Mouse (Mus musculus) intestine, embryonic 16.5 days (tissue): ENCODE results near the gene Rps6ka4. TPM values are rescaled to one million over a fixed set of nuclear protein-coding genes. Genes with fewer than 3 reads are reported as not detected.

Source experiments
- ATAC-seq: fragments of 200-750 bp; cut with Nextera tagmentation; 2 replicates; pipeline ENCODE4 v1.8.0; 2017; ENCODE audit warnings: moderate TSS enrichment, moderate library complexity
- H3K27ac ChIP-seq: fragments of 300-500 bp; sonication (generic); 2 replicates; pipeline ENCODE4 v1.5.1; 2014; ENCODE audit warnings: mild to moderate bottlenecking, low read length
- H3K27me3 ChIP-seq: fragments of 300-500 bp; sonication (generic); replicated peaks from 2 replicates; pipeline ENCODE4 v1.6.1; 2014; ENCODE audit warnings: low read length, control low read depth, mixed read lengths; ENCODE audit not compliant: control insufficient read depth, insufficient read depth
- H3K36me3 ChIP-seq: fragments of 300-500 bp; sonication (generic); 2 replicates; pipeline ENCODE4 v1.6.1; 2014; ENCODE audit warnings: low read length, control low read depth; ENCODE audit not compliant: control insufficient read depth, insufficient read depth
- H3K4me1 ChIP-seq: fragments of 300-500 bp; sonication (generic); 2 replicates; pipeline ENCODE4 v1.6.1; 2014; ENCODE audit warnings: low read length, control low read depth, mixed read lengths; ENCODE audit not compliant: control insufficient read depth, insufficient read depth
- H3K4me2 ChIP-seq: fragments of 300-500 bp; sonication (generic); 2 replicates; pipeline ENCODE4 v1.6.1; 2014; ENCODE audit warnings: low read depth, low read length, control low read depth
- H3K4me3 ChIP-seq: fragments of 300-500 bp; sonication (generic); 2 replicates; pipeline ENCODE4 v1.5.1; 2014; ENCODE audit warnings: mild to moderate bottlenecking, low read length
- H3K9ac ChIP-seq: fragments of 300-500 bp; sonication (generic); 2 replicates; pipeline ENCODE4 v1.6.1; 2014; ENCODE audit warnings: low read depth, low read length
- H3K9me3 ChIP-seq: fragments of 300-500 bp; sonication (generic); 2 replicates; pipeline ENCODE4 v1.6.1; 2016; ENCODE audit warnings: low read length, control low read depth; ENCODE audit not compliant: control insufficient read depth
- WGBS: fragments of 180-500 bp; shearing (Covaris S2); extraction: QIAGEN DNeasy Blood & Tissue Kit; methylation state at CpG from one replicate; pipeline ENCODE4 v1.1.7; 2014; 5-methylcytosine and 5-hydroxymethylcytosine counted together
- polyA plus RNA-seq: library from polyadenylated mRNA; unstranded; fragments of >200 nt; fragmentation: Nextera tagmentation; extraction: Ambion mirVana; gene quantifications from 2 replicates; pipeline ENCODE4 v1.2.1, GENCODE M21; 2015

Gene Rps6ka4
- polyA plus RNA-seq = 20.5 and 20.7 TPM in 2 replicates

DNA sequence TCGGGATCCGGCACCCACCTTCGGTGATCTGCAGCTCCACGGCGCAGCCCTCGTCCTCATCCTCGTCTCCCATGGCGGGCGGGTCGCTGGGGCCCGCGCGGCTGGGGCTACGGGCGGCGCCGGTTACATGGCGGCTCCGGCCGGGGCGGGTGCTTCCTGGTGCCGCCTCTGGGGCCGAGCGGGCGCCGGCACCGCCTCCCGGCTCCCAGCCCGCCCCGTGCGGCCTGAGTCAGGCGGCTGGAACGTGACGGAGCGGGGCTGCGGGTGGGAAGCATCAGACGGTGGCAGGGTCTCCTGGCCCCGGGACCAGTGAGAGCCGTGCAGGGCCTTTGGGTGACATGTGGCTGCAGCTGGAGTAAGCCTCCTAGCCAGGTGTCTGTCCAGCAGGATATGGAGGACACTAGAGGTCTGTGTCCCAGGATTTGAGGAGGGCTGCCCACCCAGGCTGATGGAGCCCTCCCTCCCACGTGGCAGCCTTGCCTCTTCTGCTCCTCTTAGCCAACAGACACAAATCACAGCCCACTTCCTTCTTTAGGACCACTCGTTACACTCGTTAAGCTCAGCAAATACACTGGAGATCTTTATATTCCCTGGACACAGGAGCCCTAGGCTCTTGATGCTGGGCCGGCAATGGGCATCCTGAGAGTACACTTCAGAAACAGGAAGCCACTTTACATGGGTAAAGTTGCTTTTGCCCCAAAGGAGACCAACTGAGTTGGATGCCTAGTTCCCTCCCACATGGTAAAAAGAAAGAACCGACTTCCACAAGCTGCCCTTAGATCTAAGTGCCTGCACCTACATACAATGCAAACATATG lies at the start of gene Rps6ka4:
TSS of gene Rps6ka4 (minus strand) at position 162 of the 817 bp plus-strand sequence.
- WGBS = 1% methylated on average over 42 of the region's 44 CpGs
- ATAC-seq = peak; percentile 94

DNA sequence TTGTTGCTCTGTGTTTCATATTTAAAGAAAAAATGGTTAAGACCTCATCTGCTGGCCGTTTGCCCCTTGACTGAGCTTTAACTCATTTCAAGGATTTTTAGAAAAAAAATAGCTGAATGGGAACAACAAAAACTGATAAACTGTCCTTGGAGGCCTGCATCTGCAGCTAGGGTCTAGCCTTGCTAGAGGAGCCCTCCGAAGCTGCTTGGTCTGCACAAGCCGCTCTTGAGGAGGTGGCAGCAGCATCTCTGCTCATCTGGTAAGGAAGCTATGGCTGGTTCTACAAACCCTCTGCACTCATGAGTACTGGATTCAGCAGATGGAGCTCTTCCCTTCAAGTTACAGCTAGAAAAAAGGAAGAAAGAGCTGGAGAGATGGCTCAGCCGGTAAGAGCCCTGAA lies 37.5 kb upstream of the Rps6ka4 start:
- no peaks in the 10 kb centered on the region for H3K36me3 ChIP-seq
- no peak overlapping the region for H3K9ac ChIP-seq
- no peak for ATAC-seq
- no peaks in the 10 kb centered on the region for H3K27me3 ChIP-seq
- 87% methylated on average over 4 of the region's 4 CpGs for WGBS
- peaks cover 3% of the 10 kb centered on the region; the same call in 1 of the 2 replicates for H3K9me3 ChIP-seq
- no peak overlapping the region for H3K4me2 ChIP-seq
- H3K4me1 ChIP-seq = no peaks in the 10 kb centered on the region
- H3K27ac ChIP-seq = no peak overlapping the region
- H3K4me3 ChIP-seq = no peak overlapping the region

More for the DNA sequence above, at the start of gene Rps6ka4:
- peaks cover 16% of the 10 kb centered on the region for H3K4me1 ChIP-seq
- peak within 1 kb of the TSS; percentile 60 for H3K27ac ChIP-seq
- H3K9me3 ChIP-seq = no peaks in the 10 kb centered on the region
- H3K4me2 ChIP-seq = peak within 1 kb of the TSS; percentile 97
- H3K27me3 ChIP-seq = no peaks in the 10 kb centered on the region
- no peaks in the 10 kb centered on the region for H3K36me3 ChIP-seq
- peak within 1 kb of the TSS; percentile 78 for H3K9ac ChIP-seq
- peak within 1 kb of the TSS; percentile 66 for H3K4me3 ChIP-seq

DNA sequence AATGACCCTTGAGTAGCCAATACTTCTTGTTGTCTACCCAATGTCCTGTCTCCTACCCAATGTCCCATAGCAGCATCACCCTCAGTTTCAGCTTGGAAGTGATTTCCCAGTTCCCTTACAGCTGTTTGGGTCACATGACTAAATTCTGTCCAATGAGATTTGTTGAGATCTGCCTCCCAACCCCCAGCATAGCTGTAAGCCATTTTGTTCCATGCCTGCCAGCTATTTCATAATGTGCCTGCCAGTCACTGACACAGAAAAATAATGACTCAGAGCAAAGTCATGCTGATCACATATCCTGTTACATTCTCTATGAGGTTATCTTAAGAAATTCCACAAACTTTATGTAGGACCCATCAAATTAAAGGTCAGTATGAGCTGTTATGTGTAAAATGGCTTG lies 36.4 kb upstream of the Rps6ka4 start:
- ATAC-seq = no peak

DNA sequence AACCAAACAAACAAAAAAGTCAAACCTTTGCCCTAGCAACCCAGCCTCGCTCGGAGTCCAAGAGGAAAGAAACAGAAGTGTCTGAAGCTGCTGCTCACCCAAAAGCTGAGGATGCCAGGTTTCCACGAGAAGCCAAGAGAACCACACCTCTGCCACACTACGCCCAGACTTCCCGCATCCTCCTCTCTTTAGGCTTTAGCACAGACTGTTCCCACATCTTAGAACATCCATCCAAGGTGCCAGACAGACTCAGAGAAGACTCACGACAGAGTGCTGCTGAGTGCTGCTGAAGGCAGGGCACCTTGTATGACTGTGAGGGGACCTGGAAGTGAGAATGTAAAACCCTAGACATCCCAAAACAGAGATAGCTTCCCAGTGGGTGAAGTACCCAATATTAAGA lies 35.4 kb upstream of the Rps6ka4 start:
- WGBS = 83% methylated on average over 6 of the region's 6 CpGs
- Histone ChIP-seq H3K9ac (no peak overlapping the region), H3K4me3 (no peak overlapping the region), H3K27ac (no peak overlapping the region), H3K36me3 (no peaks in the 10 kb centered on the region), H3K9me3 (peaks cover 3% of the 10 kb centered on the region; the same call in 1 of the 2 replicates), H3K27me3 (no peaks in the 10 kb centered on the region), H3K4me1 (no peaks in the 10 kb centered on the region), H3K4me2 (no peak overlapping the region)
- ATAC-seq = no peak

More for the DNA sequence above, 36.4 kb upstream of the Rps6ka4 start:
- H3K36me3 ChIP-seq = no peaks in the 10 kb centered on the region
- no peak overlapping the region for H3K4me2 ChIP-seq
- peaks cover 3% of the 10 kb centered on the region; the same call in 1 of the 2 replicates for H3K9me3 ChIP-seq
- no peaks in the 10 kb centered on the region for H3K27me3 ChIP-seq
- no peak overlapping the region for H3K9ac ChIP-seq
- H3K27ac ChIP-seq = no peak overlapping the region
- no peaks in the 10 kb centered on the region for H3K4me1 ChIP-seq
- no peak overlapping the region for H3K4me3 ChIP-seq

DNA sequence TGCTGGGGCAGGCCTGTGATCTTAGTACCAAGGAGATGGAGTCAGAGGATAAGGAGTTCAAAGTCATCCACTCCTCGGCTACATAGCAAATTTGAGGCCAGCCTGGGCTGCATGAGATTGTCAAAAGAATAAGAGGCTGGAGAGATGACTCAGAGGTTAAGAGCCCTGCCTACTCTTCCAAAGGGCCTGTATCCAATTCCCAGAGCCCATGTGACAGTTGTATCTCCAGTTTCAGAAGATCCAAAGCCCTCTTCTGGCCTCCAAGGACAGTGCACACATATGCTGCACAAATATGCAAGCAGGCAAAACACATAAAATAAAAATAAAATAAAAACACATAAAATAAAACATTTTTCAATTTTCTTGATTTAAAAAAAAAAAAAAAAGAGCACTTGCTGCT lies 33.8 kb upstream of the Rps6ka4 start:
- H3K27me3 ChIP-seq = no peaks in the 10 kb centered on the region
- H3K4me2 ChIP-seq = no peak overlapping the region
- no peaks in the 10 kb centered on the region for H3K36me3 ChIP-seq
- ATAC-seq = no peak
- no peaks in the 10 kb centered on the region for H3K4me1 ChIP-seq
- H3K4me3 ChIP-seq = no peak overlapping the region
- WGBS = 62% methylated on average over 1 of the region's 1 CpGs
- no peaks in the 10 kb centered on the region for H3K9me3 ChIP-seq
- H3K9ac ChIP-seq = no peak overlapping the region
- H3K27ac ChIP-seq = no peak overlapping the region

DNA sequence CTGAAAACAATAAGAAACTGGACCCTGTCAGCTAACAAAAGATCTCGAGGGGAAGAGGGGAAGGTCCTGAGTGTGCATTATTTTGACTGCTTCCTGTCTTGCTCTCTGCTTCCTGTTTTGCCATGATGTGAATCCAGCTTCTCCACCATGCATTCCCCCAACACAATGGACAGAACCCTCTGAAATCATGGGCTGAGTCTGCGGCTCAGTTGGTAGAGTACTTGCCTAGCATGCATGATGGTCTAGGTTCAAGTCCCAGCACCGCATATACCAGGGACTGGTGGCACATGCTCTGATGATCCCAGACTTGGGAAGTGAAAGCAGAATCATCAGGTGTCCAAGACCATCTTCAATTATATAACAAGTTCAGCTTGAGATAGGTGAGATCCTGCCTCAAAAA lies 32.3 kb upstream of the Rps6ka4 start:
- no peak for ATAC-seq
- Histone ChIP-seq H3K27ac (no peak overlapping the region), H3K27me3 (no peaks in the 10 kb centered on the region), H3K9me3 (no peaks in the 10 kb centered on the region), H3K36me3 (no peaks in the 10 kb centered on the region), H3K4me1 (no peaks in the 10 kb centered on the region), H3K4me3 (no peak overlapping the region), H3K9ac (no peak overlapping the region), H3K4me2 (no peak overlapping the region)
- WGBS = 69% methylated on average over 3 of the region's 3 CpGs

DNA sequence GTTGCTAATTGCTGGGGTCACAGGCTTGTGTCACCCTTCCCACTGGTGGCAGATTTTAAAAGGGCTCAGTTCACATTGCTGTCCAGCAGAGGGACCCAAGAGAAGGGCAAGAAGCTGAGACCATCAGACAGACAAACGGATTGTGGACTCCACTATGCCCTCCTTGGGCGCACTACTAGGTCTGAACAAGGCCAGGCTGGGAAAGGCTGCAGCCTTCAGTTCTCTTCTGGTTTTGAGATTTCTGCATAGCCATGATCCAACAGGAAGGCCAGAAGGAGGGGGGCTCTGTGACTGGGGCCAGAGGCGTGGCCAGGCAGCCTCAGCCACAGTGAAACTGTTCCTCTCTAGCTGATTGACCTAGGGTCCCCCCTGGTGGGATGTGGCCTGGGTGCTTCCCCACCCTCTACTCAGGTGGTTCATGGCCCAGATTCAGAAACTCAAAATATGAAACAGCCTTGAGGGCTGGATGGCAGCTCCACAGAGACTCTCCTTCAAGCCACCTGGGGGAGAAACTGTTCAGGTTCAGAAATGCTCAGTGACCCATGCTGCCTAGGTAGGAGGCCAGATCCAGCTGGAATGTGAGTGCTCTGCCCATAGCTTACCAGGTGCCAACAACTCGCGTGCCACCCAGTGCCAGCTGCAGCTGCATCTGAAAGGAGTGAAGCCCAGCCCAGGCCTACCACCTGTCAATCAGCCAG lies 31.3 kb upstream of the Rps6ka4 start:
- no peak overlapping the region for H3K4me3 ChIP-seq
- peak; percentile 33; the same call in 1 of the 2 replicates for ATAC-seq
- no peaks in the 10 kb centered on the region for H3K4me1 ChIP-seq
- H3K9ac ChIP-seq = no peak overlapping the region
- H3K27me3 ChIP-seq = no peaks in the 10 kb centered on the region
- H3K36me3 ChIP-seq = no peaks in the 10 kb centered on the region
- no peak overlapping the region for H3K4me2 ChIP-seq
- H3K27ac ChIP-seq = no peak overlapping the region
- H3K9me3 ChIP-seq = no peaks in the 10 kb centered on the region
- 62% methylated on average over 5 of the region's 5 CpGs for WGBS

DNA sequence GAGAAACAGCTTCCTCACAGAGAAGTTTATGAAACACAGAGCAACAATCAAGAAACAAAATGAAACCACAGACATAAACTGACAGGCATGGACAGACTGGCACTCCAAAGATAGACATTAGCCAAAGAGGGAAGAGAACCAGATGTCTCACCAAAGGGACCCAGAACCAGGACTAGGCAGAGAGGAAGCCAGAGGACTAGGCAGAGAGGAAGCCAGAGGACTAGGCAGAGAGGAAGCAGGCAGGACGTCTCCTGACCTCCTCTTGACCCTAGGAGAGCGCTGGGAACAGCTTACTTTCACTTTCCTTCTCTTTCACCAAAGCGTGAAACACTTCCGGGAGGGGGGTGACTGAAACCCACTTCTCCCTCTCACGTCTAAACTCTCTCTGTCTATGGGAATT lies 28.9 kb upstream of the Rps6ka4 start:
- Histone ChIP-seq H3K36me3 (no peaks in the 10 kb centered on the region), H3K9ac (0 out of 2 replicates have a peak overlapping the region, but pooled peaks have one; percentile 1), H3K4me1 (no peaks in the 10 kb centered on the region), H3K9me3 (no peaks in the 10 kb centered on the region), H3K4me3 (peak overlapping the region; percentile 33), H3K4me2 (peak overlapping the region; percentile 48), H3K27ac (no peak overlapping the region), H3K27me3 (no peaks in the 10 kb centered on the region)
- WGBS = under 1% methylated on average over 5 of the region's 5 CpGs
- ATAC-seq = peak; percentile 84

DNA sequence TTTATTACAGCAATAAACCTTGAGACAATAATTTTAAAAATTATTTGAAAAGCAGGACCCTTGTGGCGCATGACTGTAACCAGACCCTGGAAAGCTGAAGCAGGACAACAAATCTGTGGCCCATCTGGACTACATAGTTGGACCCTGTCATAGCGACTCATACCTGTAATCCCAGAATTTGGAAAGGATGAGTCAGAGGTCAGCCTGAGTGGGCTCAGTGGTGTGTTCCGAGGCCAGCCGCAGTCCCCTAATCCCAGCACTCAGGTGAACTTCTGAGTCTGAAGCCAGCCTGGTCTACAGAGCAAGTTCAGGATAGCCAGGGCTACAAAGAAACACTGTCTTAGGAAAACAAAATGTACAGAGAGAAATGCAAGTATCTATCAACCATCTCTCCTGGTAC lies 21.0 kb upstream of the Rps6ka4 start:
- no peak overlapping the region for H3K9ac ChIP-seq
- H3K4me3 ChIP-seq = no peak overlapping the region
- no peak for ATAC-seq
- H3K27me3 ChIP-seq = no peaks in the 10 kb centered on the region
- H3K4me2 ChIP-seq = no peak overlapping the region
- H3K9me3 ChIP-seq = no peaks in the 10 kb centered on the region
- 0 out of 2 replicates have a peak, but pooled peaks cover 2% of the 10 kb centered on the region for H3K4me1 ChIP-seq
- no peak overlapping the region for H3K27ac ChIP-seq
- no peaks in the 10 kb centered on the region for H3K36me3 ChIP-seq
- WGBS = 90% methylated on average over 4 of the region's 4 CpGs
